Comparison of ENCODE assay signal across 29 mouse cellular contexts in the genomic region with DNA sequence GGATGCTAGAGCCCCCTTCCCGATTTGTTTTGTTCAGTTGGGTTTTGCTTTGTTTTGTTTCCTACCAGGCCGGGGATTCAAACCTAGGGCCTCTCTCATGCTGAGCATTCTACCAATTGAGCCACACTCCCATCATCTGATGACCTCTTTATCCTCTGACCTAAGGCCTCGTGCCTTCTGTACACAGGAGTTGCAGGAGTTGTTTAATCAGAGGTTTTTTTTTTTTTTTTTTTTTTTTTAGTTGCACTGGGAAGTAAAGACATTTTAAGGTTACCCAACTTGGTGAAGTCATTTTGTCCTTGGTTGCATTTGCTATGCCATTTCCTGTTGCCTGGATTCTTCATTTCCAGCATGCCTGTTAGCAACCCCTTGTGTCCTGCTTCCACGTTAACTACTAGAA. TPM values are rescaled to one million over a fixed set of nuclear protein-coding genes. Genes with fewer than 3 reads are reported as not detected.
A peak's percentile ranks its signal among the peaks of the same experiment; 100 is the strongest.
DNase-seq lines count a peak whose midpoint lies in the region; ATAC-seq and TF ChIP-seq lines count a peak whose summit lies in the region.
"Had no signal": no experiment of that assay in that cellular context is flagged by ENCODE, and none has a peak within 500 bp of the region (broad histone marks: within the 10 kb centered on the region; RNA-seq: fewer than 3 reads in every experiment).

No protein-coding gene starts in this region.

- TF ChIP-seq POLR2A in liver, adult 2 months (IDR thresholded peaks at IDR 0.05; ENCODE audit: extremely low read depth, insufficient read depth, low read length), result no peak
- TF ChIP-seq POLR2A in bone marrow macrophage, adult 2 months (IDR thresholded peaks at IDR 0.05; ENCODE audit: borderline replicate concordance, low read depth, low read length), result no peak

- H3K4me3 ChIP-seq in liver, adult 2 months (ENCODE audit: insufficient read depth, low read depth, low read length), result no peak overlapping the region
- no peak overlapping the region for H3K4me3 ChIP-seq in liver, embryonic 12.5 days
- H3K4me3 ChIP-seq in bone marrow macrophage, adult 2 months (ENCODE audit: insufficient read depth, low read length), result no peak overlapping the region
- no peak overlapping the region for H3K4me3 ChIP-seq in macrophage (ENCODE audit: inconsistent target)
- H3K4me3 ChIP-seq in heart, embryonic 12.5 days, result no peak overlapping the region
- H3K4me3 ChIP-seq: heart, adult 2 months; heart, embryonic 10.5 days; hindbrain, embryonic 12.5 days; hindbrain, embryonic 15.5 days; intestine, embryonic 15.5 days had no signal

- H3K4me2 ChIP-seq in liver, embryonic 12.5 days, result no peak overlapping the region
- no peak overlapping the region for H3K4me2 ChIP-seq in heart, embryonic 12.5 days
- H3K4me2 ChIP-seq: hindbrain, embryonic 12.5 days; hindbrain, embryonic 15.5 days; intestine, embryonic 15.5 days had no signal

- H3K4me1 ChIP-seq in liver, adult 2 months (ENCODE audit: control insufficient read depth, insufficient read depth, low read length), result no peaks in the 10 kb centered on the region
- H3K4me1 ChIP-seq in liver, embryonic 12.5 days, result peaks cover 19% of the 10 kb centered on the region
- H3K4me1 ChIP-seq in bone marrow macrophage, adult 2 months (ENCODE audit: control insufficient read depth, insufficient read depth, low read length), result peaks cover 23% of the 10 kb centered on the region
- H3K4me1 ChIP-seq in heart, embryonic 12.5 days (replicated peaks), result no peaks in the 10 kb centered on the region
- H3K4me1 ChIP-seq: heart, embryonic 10.5 days; hindbrain, embryonic 12.5 days; hindbrain, embryonic 15.5 days; intestine, embryonic 15.5 days had no signal

- no peak for ATAC-seq in liver, embryonic 12.5 days
- no peak for ATAC-seq in heart, embryonic 12.5 days (ENCODE audit: insufficient number of reproducible peaks, low FRiP score)
- ATAC-seq: activated CD4-positive, CD25-positive, alpha-beta regulatory T cell, adult 4 months; forebrain, embryonic 14.5 days; forebrain, postnatal 0 days; intestine, embryonic 15.5 days had no signal

- 44% methylated on average over 4 of the region's 4 CpGs for WGBS in liver, adult 2 months
- 62% methylated on average over 4 of the region's 4 CpGs for WGBS in liver, embryonic 12.5 days (ENCODE audit: insufficient replicate concordance)
- 60% methylated on average over 4 of the region's 4 CpGs for WGBS in macrophage (ENCODE audit: missing documents)
- WGBS in heart, embryonic 12.5 days, result 75% methylated on average over 4 of the region's 4 CpGs

- DNase-seq in liver, adult 2 months (ENCODE audit: extremely low read depth, low read depth, low spot score), result peak; percentile 68
- peak; percentile 27 for DNase-seq in 416B (ENCODE audit: low read depth)
- DNase-seq in thymus, postnatal 25 days, result no peak
- no peak for DNase-seq in adrenal gland, postnatal 25 days
- DNase-seq: adrenal gland, adult 8-10 months; adrenal gland, postnatal 36 days; cerebellum, adult 18-20 months; cerebellum, adult 9-10 months; cerebellum, postnatal 14 days; forebrain, postnatal 0 days; gastrocnemius, postnatal 25 days; heart, adult 2 months had no signal

- H3K9me3 ChIP-seq in liver, embryonic 12.5 days (replicated peaks), result no peaks in the 10 kb centered on the region
- no peaks in the 10 kb centered on the region for H3K9me3 ChIP-seq in heart, embryonic 12.5 days (replicated peaks)
- H3K9me3 ChIP-seq: heart, embryonic 10.5 days; hindbrain, embryonic 12.5 days; hindbrain, embryonic 15.5 days; intestine, embryonic 15.5 days had no signal

- no peaks in the 10 kb centered on the region for H3K27me3 ChIP-seq in liver, adult 2 months (ENCODE audit: control insufficient read depth, insufficient read depth, low read length)
- H3K27me3 ChIP-seq in liver, embryonic 12.5 days (replicated peaks), result peaks cover 3% of the 10 kb centered on the region; the same call in 1 of the 2 replicates
- 0 out of 2 replicates have a peak, but pooled peaks cover 6% of the 10 kb centered on the region for H3K27me3 ChIP-seq in heart, embryonic 12.5 days (replicated peaks)
- H3K27me3 ChIP-seq: hindbrain, embryonic 12.5 days; hindbrain, embryonic 15.5 days; intestine, embryonic 15.5 days had no signal

- no peaks in the 10 kb centered on the region for H3K36me3 ChIP-seq in liver, adult 2 months (ENCODE audit: control insufficient read depth, insufficient read depth, low read length)
- peaks cover 4% of the 10 kb centered on the region; the same call in 1 of the 2 replicates for H3K36me3 ChIP-seq in liver, embryonic 12.5 days
- no peaks in the 10 kb centered on the region for H3K36me3 ChIP-seq in macrophage (ENCODE audit: inconsistent target)
- H3K36me3 ChIP-seq in heart, embryonic 12.5 days, result no peaks in the 10 kb centered on the region
- H3K36me3 ChIP-seq: heart, embryonic 10.5 days; hindbrain, embryonic 12.5 days; hindbrain, embryonic 15.5 days; intestine, embryonic 15.5 days had no signal

- no peak overlapping the region for H3K27ac ChIP-seq in liver, adult 2 months (replicated peaks; ENCODE audit: insufficient read depth, low read depth, low read length)
- no peak overlapping the region for H3K27ac ChIP-seq in liver, embryonic 12.5 days
- peak overlapping the region; percentile 94 for H3K27ac ChIP-seq in bone marrow macrophage, adult 2 months (ENCODE audit: insufficient read depth, low read depth, low read length)
- H3K27ac ChIP-seq in macrophage, result peak overlapping the region; percentile 52
- no peak overlapping the region for H3K27ac ChIP-seq in heart, embryonic 12.5 days (ENCODE audit: poor library complexity, severe bottlenecking)
- H3K27ac ChIP-seq: heart, adult 2 months; heart, embryonic 10.5 days; hindbrain, embryonic 12.5 days; hindbrain, embryonic 15.5 days; intestine, embryonic 15.5 days had no signal

- TF ChIP-seq CTCF in liver, adult 2 months (IDR thresholded peaks at IDR 0.05; ENCODE audit: low read depth, low read length), result no peak
- TF ChIP-seq CTCF in bone marrow macrophage, adult 2 months (IDR thresholded peaks at IDR 0.05; ENCODE audit: low read depth, low read length), result no peak

- no peaks in the 10 kb centered on the region for H3K79me2 ChIP-seq in liver, adult 2 months (ENCODE audit: control insufficient read depth, insufficient read depth, low read length)
- no peaks in the 10 kb centered on the region for H3K79me2 ChIP-seq in macrophage (ENCODE audit: inconsistent target)

- H3K9ac ChIP-seq in liver, adult 2 months (ENCODE audit: low read depth, low read length), result no peak overlapping the region
- H3K9ac ChIP-seq in liver, embryonic 12.5 days, result no peak overlapping the region
- no peak overlapping the region for H3K9ac ChIP-seq in heart, embryonic 12.5 days
- H3K9ac ChIP-seq: forebrain, postnatal 0 days; hindbrain, embryonic 12.5 days; hindbrain, embryonic 15.5 days; intestine, embryonic 15.5 days had no signal

RNA-seq across cellular contexts. Expression of a gene that starts 27.2 kb away (rescaled TPM):
- total RNA-seq in liver, adult 2 months (2014; rRNA removed), result 1.1 and 3.2 TPM in 2 replicates
- 7.6 and 11.7 TPM in 2 replicates for polyA plus RNA-seq in liver, adult 2 months (2012; rRNA removed)
- 7.3 and 7.6 TPM in 2 replicates for polyA plus RNA-seq in liver, embryonic 12.5 days (2016; fragmentation: Nextera tagmentation; extraction: Ambion mirVana)
- 51.7 and 60.6 TPM in 2 replicates for polyA plus RNA-seq in bone marrow macrophage, adult 2 months (2012; ENCODE audit: insufficient read depth, insufficient read length, missing spikeins)
- 100 to 1,000 TPM in 2 of 26 experiments, 10 to 100 TPM in 22, 1 to 10 TPM in 2; 5.7 to 110 (median 41.7) TPM for total RNA-seq in macrophage (2018; cell fraction: chromatin; rRNA removed)
- total RNA-seq in macrophage (2018; cell fraction: cytosol; rRNA removed), result 10 to 100 TPM; 10.2 to 71.2 (median 34.2) TPM
- 10 to 100 TPM; 10.8 to 88.2 (median 46.4) TPM for total RNA-seq in macrophage (2018; cell fraction: nucleus; rRNA removed)
- polyA plus RNA-seq in macrophage (2018), result 22.4 to 35.6 TPM (median 30.2 TPM) in 3 replicates
- total RNA-seq in adrenal gland, postnatal 25 days (2021), result 15.2 and 16.7 TPM in 2 replicates
- polyA plus RNA-seq in heart, embryonic 12.5 days (2016; fragmentation: Nextera tagmentation; extraction: Ambion mirVana), result 22.3 and 26.0 TPM in 2 replicates

RNA-seq across cellular contexts. Expression of a gene that starts 32.4 kb away (rescaled TPM):
- total RNA-seq in liver, adult 2 months (2014; rRNA removed), result 11.5 and 13.7 TPM in 2 replicates
- polyA plus RNA-seq in liver, adult 2 months (2012; rRNA removed), result 3.9 and 5.1 TPM in 2 replicates
- polyA plus RNA-seq in liver, embryonic 12.5 days (2016; fragmentation: Nextera tagmentation; extraction: Ambion mirVana), result 15.8 and 16.7 TPM in 2 replicates
- polyA plus RNA-seq in bone marrow macrophage, adult 2 months (2012; ENCODE audit: insufficient read depth, insufficient read length, missing spikeins), result 167 and 176 TPM in 2 replicates
- 10 to 100 TPM in 20 of 26 experiments, 1 to 10 TPM in 6; 3.8 to 78.4 (median 31.9) TPM for total RNA-seq in macrophage (2018; cell fraction: chromatin; rRNA removed)
- total RNA-seq in macrophage (2018; cell fraction: cytosol; rRNA removed), result 100 to 1,000 TPM; 135 to 329 (median 231) TPM
- total RNA-seq in macrophage (2018; cell fraction: nucleus; rRNA removed), result 100 to 1,000 TPM in 8 of 26 experiments, 10 to 100 TPM in 18; 11.9 to 175 (median 78.7) TPM
- polyA plus RNA-seq in macrophage (2018), result 226 to 415 TPM (median 244 TPM) in 3 replicates
- 16.2 and 20.1 TPM in 2 replicates for total RNA-seq in adrenal gland, postnatal 25 days (2021)
- 39.1 and 39.2 TPM in 2 replicates for polyA plus RNA-seq in heart, embryonic 12.5 days (2016; fragmentation: Nextera tagmentation; extraction: Ambion mirVana)

RNA-seq across cellular contexts. Expression of a gene that starts 45.1 kb away (rescaled TPM):
- 1.6 TPM in 2 replicates for total RNA-seq in liver, adult 2 months (2014; rRNA removed)
- 31.8 and 32.8 TPM in 2 replicates for polyA plus RNA-seq in liver, adult 2 months (2012; rRNA removed)
- 2.7 and 3.4 TPM in 2 replicates for polyA plus RNA-seq in liver, embryonic 12.5 days (2016; fragmentation: Nextera tagmentation; extraction: Ambion mirVana)
- polyA plus RNA-seq in bone marrow macrophage, adult 2 months (2012; ENCODE audit: insufficient read depth, insufficient read length, missing spikeins), result 7.4 and 9.4 TPM in 2 replicates
- 1 to 10 TPM in 6 of 26 experiments, under 1 TPM in 3, not detected in 17; 0.41 to 4.3 (median 1.5) TPM for total RNA-seq in macrophage (2018; cell fraction: chromatin; rRNA removed)
- 10 to 100 TPM in 8 of 26 experiments, 1 to 10 TPM in 18; 1.5 to 25.0 (median 5.8) TPM for total RNA-seq in macrophage (2018; cell fraction: cytosol; rRNA removed)
- 1 to 10 TPM in 22 of 26 experiments, under 1 TPM in 3, not detected in 1; 0.29 to 7.2 (median 1.8) TPM for total RNA-seq in macrophage (2018; cell fraction: nucleus; rRNA removed)
- 6.3 to 10.9 TPM (median 7.8 TPM) in 3 replicates for polyA plus RNA-seq in macrophage (2018)
- 133 and 225 TPM in 2 replicates for total RNA-seq in adrenal gland, postnatal 25 days (2021)
- polyA plus RNA-seq in heart, embryonic 12.5 days (2016; fragmentation: Nextera tagmentation; extraction: Ambion mirVana), result 0.65 and 0.66 TPM in 2 replicates
- polyA plus RNA-seq: activated CD4-positive, CD25-positive, alpha-beta regulatory T cell, adult 4 months; embryonic facial prominence, embryonic 11.5 days; forebrain, embryonic 11.5 days; forebrain, embryonic 14.5 days; forebrain, postnatal 0 days; hindbrain, embryonic 12.5 days had no signal

RNA-seq across cellular contexts. Expression of a gene that starts 45.2 kb away (rescaled TPM):
- total RNA-seq in liver, adult 2 months (2014; rRNA removed), result 0.37 TPM in 1 of 2 replicates, not detected in the other
- not detected in 2 replicates for polyA plus RNA-seq in liver, adult 2 months (2012; rRNA removed)
- polyA plus RNA-seq in liver, embryonic 12.5 days (2016; fragmentation: Nextera tagmentation; extraction: Ambion mirVana), result 0.39 and 0.51 TPM in 2 replicates
- 0.64 TPM in 1 of 2 replicates, not detected in the other for polyA plus RNA-seq in bone marrow macrophage, adult 2 months (2012; ENCODE audit: insufficient read depth, insufficient read length, missing spikeins)
- total RNA-seq in macrophage (2018; cell fraction: chromatin; rRNA removed), result 1 to 10 TPM in 1 of 26 experiments, under 1 TPM in 12, not detected in 13; 0.39 to 1.4 (median 0.57) TPM
- under 1 TPM; 0.23 to 0.74 (median 0.51) TPM for total RNA-seq in macrophage (2018; cell fraction: cytosol; rRNA removed)
- 1 to 10 TPM in 2 of 26 experiments, under 1 TPM in 11, not detected in 13; 0.30 to 1.3 (median 0.71) TPM for total RNA-seq in macrophage (2018; cell fraction: nucleus; rRNA removed)
- 0.19 to 0.55 TPM (median 0.33 TPM) in 3 replicates for polyA plus RNA-seq in macrophage (2018)
- not detected in 2 replicates for total RNA-seq in adrenal gland, postnatal 25 days (2021)
- 0.13 TPM in 1 of 2 replicates, not detected in the other for polyA plus RNA-seq in heart, embryonic 12.5 days (2016; fragmentation: Nextera tagmentation; extraction: Ambion mirVana)
- total RNA-seq: adrenal gland, adult 8-10 months; adrenal gland, postnatal 36 days; forebrain, postnatal 0 days; gastrocnemius, adult 8-10 months; gastrocnemius, postnatal 25 days; heart, adult 2 months; heart, postnatal 25 days had no signal
- polyA plus RNA-seq: brain, embryonic 14.5 days; embryonic facial prominence, embryonic 11.5 days; embryonic facial prominence, embryonic 14.5 days; forebrain, embryonic 11.5 days; forebrain, embryonic 14.5 days; forebrain, postnatal 0 days; frontal cortex, adult 2 months; hindbrain, embryonic 12.5 days; hindbrain, embryonic 15.5 days had no signal

Comparison
In these comparisons a context has a peak if more than half of its experiments do, and no peak if none do; other contexts are left out.
1. DNase-seq: peak in liver, adult 2 months (single experiment) and 416B (single experiment); none in thymus, postnatal 25 days (single experiment) and adrenal gland, postnatal 25 days (single experiment).
2. H3K27ac ChIP-seq: peak in bone marrow macrophage, adult 2 months (single experiment) and macrophage (single experiment); none in liver, adult 2 months (single experiment), liver, embryonic 12.5 days (single experiment) and heart, embryonic 12.5 days (single experiment).